Mouse (Mus musculus) liver, embryonic 14 days (tissue): Measurements from ENCODE around the gene Itgb1. TPM values are rescaled to one million over a fixed set of nuclear protein-coding genes. Genes with fewer than 3 reads are reported as not detected.

ENCODE experiments used
- polyA plus RNA-seq: library from polyadenylated mRNA; depleted of rRNA; stranded (reverse); fragments of >200 nt; gene quantifications from 2 replicates; pipeline ENCODE4 v1.2.3, GENCODE M21; 2012; rRNA removed

Itgb1 gene
- polyA plus RNA-seq, result 45.6 and 48.3 TPM in 2 replicates

GRCm38 (mm10) chr8:128685507-128686428 is at the start of gene Itgb1:
Gene Itgb1, plus strand, starts transcription at chr8:128685654.

Other genes with a start within 250 kb of the Itgb1 start
- not detected in 2 replicates for gene Gm3952, start 113.0 kb downstream of the Itgb1 start, polyA plus RNA-seq